Mouse (Mus musculus) central nervous system, embryonic 18 days (tissue): ENCODE results near the gene Spsb1. TPM values are rescaled to one million over a fixed set of nuclear protein-coding genes. Genes with fewer than 3 reads are reported as not detected.

Source experiments
- polyA plus RNA-seq: library from polyadenylated mRNA; depleted of rRNA; stranded (reverse); fragments of >200 nt; gene quantifications from 2 replicates; pipeline ENCODE4 v1.2.3, GENCODE M21; 2012; rRNA removed

Gene Spsb1
- 7.2 and 8.9 TPM in 2 replicates for polyA plus RNA-seq

DNA sequence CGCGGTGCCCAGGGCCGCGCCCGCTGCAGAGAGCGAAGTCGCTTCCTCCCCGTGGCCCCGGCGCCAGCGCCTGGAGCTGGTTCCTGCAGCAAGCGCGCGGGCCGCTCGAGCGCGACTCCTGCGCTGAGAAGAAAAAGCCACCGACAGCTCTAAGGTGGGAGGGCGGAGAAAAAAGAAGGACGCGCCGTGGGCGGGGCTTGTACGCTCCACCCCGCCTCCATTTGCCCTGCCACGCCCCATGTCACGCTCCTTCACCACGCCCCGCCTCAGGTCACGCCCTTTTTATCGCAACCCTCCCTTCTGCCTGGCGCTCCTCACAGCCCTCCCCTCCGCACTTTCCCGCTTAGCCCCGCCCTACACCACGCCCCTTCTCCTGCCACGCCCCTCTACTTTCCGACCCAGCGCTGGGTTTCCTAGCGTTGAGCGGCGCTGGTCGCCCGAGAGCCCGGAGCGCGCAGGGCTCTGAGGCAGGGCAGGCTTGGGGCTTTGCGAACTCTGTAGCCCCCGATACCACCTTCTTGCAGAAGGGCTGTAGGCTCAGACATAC is at the start of gene Spsb1:
Gene Spsb1, minus strand, starts transcription at position 151 of the 547 bp plus-strand sequence.

Other genes with a start within 250 kb of the Spsb1 start
- gene Tmem201, start 217.0 kb downstream of the Spsb1 start, polyA plus RNA-seq, result 55.1 and 61.0 TPM in 2 replicates
- 19.2 and 22.5 TPM in 2 replicates for gene Slc25a33, start 180.8 kb downstream of the Spsb1 start, polyA plus RNA-seq
- 4.8 and 6.3 TPM in 2 replicates for gene H6pd, start 54.0 kb upstream of the Spsb1 start, polyA plus RNA-seq
- 1.2 and 1.5 TPM in 2 replicates for gene Gpr157, start 132.3 kb upstream of the Spsb1 start, polyA plus RNA-seq
- gene Slc2a5, start 164.2 kb upstream of the Spsb1 start, polyA plus RNA-seq, result 1.3 and 2.2 TPM in 2 replicates
- not detected in 2 replicates for gene Slc2a7, start 193.9 kb upstream of the Spsb1 start, polyA plus RNA-seq
- not detected in 2 replicates for gene Car6, start 246.3 kb upstream of the Spsb1 start, polyA plus RNA-seq